Mouse (Mus musculus): Measurements from ENCODE around the gene Grid2ip.
"Not testable (repeated sequence)": the region's sequence is repeated elsewhere in the genome, so short reads cannot be mapped to it uniquely, and the experiment has no call there.

The Grid2ip gene

GRCm38 (mm10) chr5:143370416-143371145, 13.4 kb downstream of the Grid2ip start:
- peaks cover 91% of the 10 kb centered on the region for H3K27me3 ChIP-seq (ENCODE audit: insufficient read depth, low read length)
- TF ChIP-seq CTCF (conservative IDR thresholded peaks at IDR 0.05; ENCODE audit: low read length) (no peak), POU5F1 (IDR thresholded peaks at IDR 0.05; ENCODE audit: borderline replicate concordance, low read length) (no peak), NANOG (IDR thresholded peaks at IDR 0.05; ENCODE audit: borderline replicate concordance, low read length) (no peak)
- H3K4me3 ChIP-seq (replicated peaks; ENCODE audit: low read length), result peak overlapping the region; percentile 85
- H3K4me1 ChIP-seq (replicated peaks; ENCODE audit: low read depth, low read length), result peaks cover 17% of the 10 kb centered on the region
- H3K36me3 ChIP-seq (ENCODE audit: insufficient read depth, low read length), result no peaks in the 10 kb centered on the region
- H3K9me3 ChIP-seq (ENCODE audit: low read length), result no peaks in the 10 kb centered on the region; the same call in 1 of the 2 replicates

GRCm38 (mm10) chr5:143371146-143371510, 14.0 kb downstream of the Grid2ip start:
- no peak overlapping the region for H3K4me3 ChIP-seq (replicated peaks; ENCODE audit: low read length)

GRCm38 (mm10) chr5:143372818-143373217, 15.7 kb downstream of the Grid2ip start:
- Histone ChIP-seq H3K4me1 (replicated peaks; ENCODE audit: low read depth, low read length) (peaks cover 19% of the 10 kb centered on the region), H3K9me3 (ENCODE audit: low read length) (peaks cover 4% of the 10 kb centered on the region; the same call in 1 of the 2 replicates), H3K27me3 (ENCODE audit: insufficient read depth, low read length) (peaks cover 82% of the 10 kb centered on the region), H3K4me3 (replicated peaks; ENCODE audit: low read length) (peak overlapping the region; percentile 75), H3K36me3 (ENCODE audit: insufficient read depth, low read length) (no peaks in the 10 kb centered on the region)
- peak; percentile 32 for TF ChIP-seq CTCF (conservative IDR thresholded peaks at IDR 0.05; ENCODE audit: low read length)
- TF ChIP-seq POU5F1 (IDR thresholded peaks at IDR 0.05; ENCODE audit: borderline replicate concordance, low read length), result no peak

More at GRCm38 (mm10) chr5:143371146-143371510, 14.0 kb downstream of the Grid2ip start:
- no peaks in the 10 kb centered on the region for H3K9me3 ChIP-seq (ENCODE audit: low read length)
- H3K27me3 ChIP-seq (ENCODE audit: insufficient read depth, low read length), result peaks cover 86% of the 10 kb centered on the region
- H3K36me3 ChIP-seq (ENCODE audit: insufficient read depth, low read length), result no peaks in the 10 kb centered on the region
- H3K4me1 ChIP-seq (replicated peaks; ENCODE audit: low read depth, low read length), result peaks cover 19% of the 10 kb centered on the region
- TF ChIP-seq POU5F1 (IDR thresholded peaks at IDR 0.05; ENCODE audit: borderline replicate concordance, low read length), result no peak
- no peak for TF ChIP-seq CTCF (conservative IDR thresholded peaks at IDR 0.05; ENCODE audit: low read length)
- no peak for TF ChIP-seq NANOG (IDR thresholded peaks at IDR 0.05; ENCODE audit: borderline replicate concordance, low read length)

- peaks cover 15% of the 10 kb centered on the region for H3K4me1 ChIP-seq (replicated peaks; ENCODE audit: low read depth, low read length)
- H3K36me3 ChIP-seq (ENCODE audit: insufficient read depth, low read length), result no peaks in the 10 kb centered on the region
- TF ChIP-seq NANOG (IDR thresholded peaks at IDR 0.05; ENCODE audit: borderline replicate concordance, low read length), result no peak
- peak; percentile 75 for TF ChIP-seq CTCF (conservative IDR thresholded peaks at IDR 0.05; ENCODE audit: low read length)
- peak overlapping the region; percentile 69 for H3K4me3 ChIP-seq (replicated peaks; ENCODE audit: low read length)
- peaks cover 64% of the 10 kb centered on the region for H3K27me3 ChIP-seq (ENCODE audit: insufficient read depth, low read length)
- peaks cover 4% of the 10 kb centered on the region; the same call in 1 of the 2 replicates for H3K9me3 ChIP-seq (ENCODE audit: low read length)
Observed at GRCm38 (mm10) chr5:143375242-143375641, 18.1 kb downstream of the Grid2ip start.

- Histone ChIP-seq H3K4me1 (replicated peaks; ENCODE audit: low read depth, low read length) (peaks cover 17% of the 10 kb centered on the region), H3K4me3 (replicated peaks; ENCODE audit: low read length) (no peak overlapping the region), H3K36me3 (ENCODE audit: insufficient read depth, low read length) (no peaks in the 10 kb centered on the region), H3K9me3 (ENCODE audit: low read length) (peaks cover 4% of the 10 kb centered on the region; the same call in 1 of the 2 replicates), H3K27me3 (ENCODE audit: insufficient read depth, low read length) (peaks cover 56% of the 10 kb centered on the region)
- TF ChIP-seq CTCF (conservative IDR thresholded peaks at IDR 0.05; ENCODE audit: low read length) (peak; percentile 87), NANOG (IDR thresholded peaks at IDR 0.05; ENCODE audit: borderline replicate concordance, low read length) (no peak)
Observed at GRCm38 (mm10) chr5:143376156-143376555, 19.0 kb downstream of the Grid2ip start.

GRCm38 (mm10) chr5:143386797-143387621, 29.9 kb downstream of the Grid2ip start:
- Histone ChIP-seq H3K4me3 (replicated peaks; ENCODE audit: low read length) (peak overlapping the region; percentile 76), H3K27me3 (ENCODE audit: insufficient read depth, low read length) (peaks cover 75% of the 10 kb centered on the region), H3K4me1 (replicated peaks; ENCODE audit: low read depth, low read length) (peaks cover 18% of the 10 kb centered on the region), H3K9me3 (ENCODE audit: low read length) (no peaks in the 10 kb centered on the region), H3K36me3 (ENCODE audit: insufficient read depth, low read length) (no peaks in the 10 kb centered on the region)
- TF ChIP-seq CTCF (conservative IDR thresholded peaks at IDR 0.05; ENCODE audit: low read length) (no peak), NANOG (IDR thresholded peaks at IDR 0.05; ENCODE audit: borderline replicate concordance, low read length) (no peak), POU5F1 (IDR thresholded peaks at IDR 0.05; ENCODE audit: borderline replicate concordance, low read length) (no peak)

- Histone ChIP-seq H3K4me1 (replicated peaks; ENCODE audit: low read depth, low read length) (peaks cover 4% of the 10 kb centered on the region), H3K4me3 (replicated peaks; ENCODE audit: low read length) (no peak overlapping the region), H3K27me3 (ENCODE audit: insufficient read depth, low read length) (peaks cover 12% of the 10 kb centered on the region), H3K36me3 (ENCODE audit: insufficient read depth, low read length) (no peaks in the 10 kb centered on the region), H3K9me3 (ENCODE audit: low read length) (peaks cover 4% of the 10 kb centered on the region; the same call in 1 of the 2 replicates)
- TF ChIP-seq NANOG (IDR thresholded peaks at IDR 0.05; ENCODE audit: borderline replicate concordance, low read length) (no peak), POU5F1 (IDR thresholded peaks at IDR 0.05; ENCODE audit: borderline replicate concordance, low read length) (no peak), CTCF (conservative IDR thresholded peaks at IDR 0.05; ENCODE audit: low read length) (peak; percentile 60)
Observed at GRCm38 (mm10) chr5:143394184-143394583, 37.0 kb downstream of the Grid2ip start.

- not testable (repeated sequence) for H3K4me1 ChIP-seq (replicated peaks; ENCODE audit: low read depth, low read length); H3K4me3 ChIP-seq (replicated peaks; ENCODE audit: low read length); H3K9me3 ChIP-seq (ENCODE audit: low read length); H3K36me3 ChIP-seq (ENCODE audit: insufficient read depth, low read length)
- peaks cover 11% of the 10 kb centered on the region for H3K27me3 ChIP-seq (ENCODE audit: insufficient read depth, low read length)
Observed at GRCm38 (mm10) chr5:143394966-143395365, 37.8 kb downstream of the Grid2ip start.
